Mouse (Mus musculus) liver, embryonic 13.5 days (tissue): Measurements from ENCODE around the gene Degs1. TPM values are rescaled to one million over a fixed set of nuclear protein-coding genes. Genes with fewer than 3 reads are reported as not detected.

Experiments
- ATAC-seq: fragments of 200-750 bp; cut with Nextera tagmentation; 2 replicates; pipeline ENCODE4 v1.8.0; 2017; ENCODE audit warnings: low read depth, mild to moderate bottlenecking, moderate number of reproducible peaks, moderate library complexity
- DNase-seq: peaks from one replicate; pipeline ENCODE4 v3.0.0; 2022
- H3K27ac ChIP-seq: fragments of 300-500 bp; sonication (generic); 2 replicates; pipeline ENCODE4 v1.5.1; 2015; ENCODE audit warnings: moderate library complexity, mild to moderate bottlenecking, inconsistent platforms
- H3K27me3 ChIP-seq: fragments of 300-500 bp; sonication (generic); 2 replicates; pipeline ENCODE4 v1.6.1; 2015; ENCODE audit warnings: mild to moderate bottlenecking, inconsistent platforms
- H3K36me3 ChIP-seq: fragments of 300-500 bp; sonication (generic); 2 replicates; pipeline ENCODE4 v1.6.1; 2015; ENCODE audit warnings: mild to moderate bottlenecking, inconsistent platforms
- H3K4me1 ChIP-seq: fragments of 300-500 bp; sonication (generic); replicated peaks from 2 replicates; pipeline ENCODE4 v1.6.1; 2015; ENCODE audit warnings: inconsistent platforms
- H3K4me2 ChIP-seq: fragments of 300-500 bp; sonication (generic); 2 replicates; pipeline ENCODE4 v1.6.1; 2015; ENCODE audit warnings: inconsistent platforms, mild to moderate bottlenecking, moderate library complexity
- H3K4me3 ChIP-seq: fragments of 300-500 bp; sonication (generic); replicated peaks from 2 replicates; pipeline ENCODE4 v1.5.1; 2015; ENCODE audit warnings: mild to moderate bottlenecking, inconsistent platforms
- H3K9ac ChIP-seq: fragments of 300-500 bp; sonication (generic); 2 replicates; pipeline ENCODE4 v1.6.1; 2015; ENCODE audit warnings: mild to moderate bottlenecking, inconsistent platforms
- H3K9me3 ChIP-seq: fragments of 300-500 bp; sonication (generic); replicated peaks from 2 replicates; pipeline ENCODE4 v1.6.1; 2016; ENCODE audit warnings: inconsistent platforms
- WGBS: fragments of 180-500 bp; shearing (Covaris S2); methylation state at CpG from one replicate; pipeline ENCODE4 v1.1.7; 2015; ENCODE audit not compliant: insufficient replicate concordance; 5-methylcytosine and 5-hydroxymethylcytosine counted together
- polyA plus RNA-seq: library from polyadenylated mRNA; unstranded; fragments of >200 nt; fragmentation: Nextera tagmentation; extraction: Ambion mirVana; gene quantifications from 2 replicates; pipeline ENCODE4 v1.2.1, GENCODE M21; 2015

The Degs1 gene
- 87.5 and 102 TPM in 2 replicates for polyA plus RNA-seq

DNA sequence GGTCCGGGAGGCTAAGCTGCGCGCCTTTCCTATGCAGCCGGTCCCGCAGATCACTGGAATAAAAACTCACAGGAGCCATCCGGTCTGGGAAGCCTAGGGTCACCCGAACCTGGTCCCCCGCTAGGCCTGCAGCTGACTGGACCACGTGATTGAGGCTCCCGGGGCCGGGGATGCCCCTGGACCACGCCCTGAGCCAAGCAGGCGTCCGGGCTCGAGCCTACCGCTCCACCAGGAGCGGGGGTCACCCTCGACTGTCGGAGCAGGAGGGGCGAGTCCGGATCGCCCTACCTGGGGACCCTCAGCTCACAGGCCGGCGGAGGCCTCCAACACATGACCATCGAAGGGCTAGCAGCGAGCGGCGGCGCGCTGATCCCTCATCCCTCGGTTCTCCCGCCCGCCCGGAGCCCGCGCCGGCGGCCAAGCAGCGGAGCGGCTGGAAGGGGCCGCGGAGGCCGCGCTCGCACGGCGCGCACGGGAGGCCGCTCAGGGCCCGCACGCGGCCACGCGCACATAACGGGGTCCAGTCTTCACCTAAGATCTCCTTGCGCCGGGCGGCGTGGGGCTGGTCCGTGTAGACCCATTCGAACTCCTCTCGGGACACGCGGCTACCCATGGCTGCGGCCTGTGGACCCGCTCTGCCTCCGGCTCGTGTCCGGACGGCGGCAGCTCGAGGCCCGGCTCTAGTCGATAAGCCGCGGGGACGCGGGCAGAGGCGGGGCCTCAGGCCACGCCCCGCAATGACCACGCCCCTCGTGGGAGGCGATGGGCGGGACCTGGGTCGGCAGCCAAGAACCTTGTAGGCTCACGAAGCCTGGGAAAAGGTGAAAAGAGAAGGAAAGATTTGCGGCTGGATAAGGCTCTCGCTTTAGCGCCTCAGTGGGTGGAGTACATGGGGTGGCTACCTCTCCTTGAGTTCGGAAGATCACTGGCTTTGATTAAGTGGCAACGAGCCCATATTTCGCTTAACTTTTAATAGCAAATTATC is at the start of gene Degs1:
TSS of gene Degs1 (minus strand) at position 714 of the 985 bp plus-strand sequence.
- peak within 1 kb of the TSS; percentile 94 for H3K4me2 ChIP-seq
- ATAC-seq (peak; percentile 87), DNase-seq (peak; percentile 95)
- peak within 1 kb of the TSS; percentile 73 for H3K4me3 ChIP-seq
- WGBS = under 1% methylated on average over 92 of the region's 94 CpGs
- H3K9ac ChIP-seq = peak within 1 kb of the TSS; percentile 86
- no peaks in the 10 kb centered on the region for H3K9me3 ChIP-seq
- H3K27ac ChIP-seq = peak within 1 kb of the TSS; percentile 90
- H3K4me1 ChIP-seq = peaks cover 40% of the 10 kb centered on the region
- no peaks in the 10 kb centered on the region for H3K27me3 ChIP-seq
- H3K36me3 ChIP-seq = peaks cover 25% of the 10 kb centered on the region

DNA sequence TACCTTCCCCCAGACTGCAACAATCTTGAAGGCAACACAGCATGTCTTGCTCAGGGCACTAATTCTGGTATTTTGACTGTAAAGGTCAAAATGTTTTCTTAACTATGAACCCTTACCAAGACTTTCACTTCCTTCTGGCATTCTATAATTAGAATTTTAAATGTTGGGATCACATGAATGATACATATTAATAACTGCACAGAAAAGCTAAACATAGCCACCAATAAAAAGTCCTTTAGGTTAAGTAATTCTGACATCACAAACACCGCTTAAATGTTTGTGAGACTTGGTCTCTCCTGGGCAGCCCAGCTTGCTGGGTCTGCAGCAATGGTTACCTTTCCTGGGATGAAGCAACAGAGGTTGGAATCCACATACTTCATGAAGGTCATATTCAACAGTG is 43.3 kb upstream of the Degs1 start:
- Histone ChIP-seq H3K27ac (no peak overlapping the region), H3K27me3 (no peaks in the 10 kb centered on the region), H3K9me3 (no peaks in the 10 kb centered on the region), H3K4me2 (no peak overlapping the region), H3K4me1 (no peaks in the 10 kb centered on the region), H3K9ac (no peak overlapping the region), H3K4me3 (no peak overlapping the region), H3K36me3 (peaks cover 82% of the 10 kb centered on the region)
- ATAC-seq = no peak
- 93% methylated on average over 1 of the region's 1 CpGs for WGBS
- DNase-seq = no peak

DNA sequence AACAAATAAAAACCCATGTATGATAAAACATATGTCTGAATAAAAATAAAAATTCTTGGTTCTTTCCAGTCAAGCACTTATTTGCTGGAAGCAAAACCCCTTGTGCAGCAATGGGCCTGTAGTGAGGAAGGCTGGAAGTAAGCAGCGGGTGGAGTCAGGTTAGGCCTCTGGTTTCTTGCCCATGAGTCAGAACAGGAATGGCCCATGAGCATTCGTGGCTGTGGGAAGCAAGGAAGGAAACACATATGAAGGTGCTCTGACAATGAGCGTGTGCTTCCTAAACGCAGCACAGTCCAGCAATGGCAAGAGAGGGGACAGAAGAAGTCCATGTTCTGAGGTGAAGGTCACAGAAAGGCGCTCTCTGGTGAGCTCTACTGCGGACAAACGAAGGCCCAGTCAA is 41.9 kb upstream of the Degs1 start:
- Histone ChIP-seq H3K27ac (no peak overlapping the region), H3K4me2 (no peak overlapping the region), H3K36me3 (peaks cover 84% of the 10 kb centered on the region), H3K4me1 (no peaks in the 10 kb centered on the region), H3K4me3 (no peak overlapping the region), H3K9me3 (no peaks in the 10 kb centered on the region), H3K9ac (no peak overlapping the region), H3K27me3 (no peaks in the 10 kb centered on the region)
- no peak for ATAC-seq
- 87% methylated on average over 7 of the region's 7 CpGs for WGBS
- no peak for DNase-seq

DNA sequence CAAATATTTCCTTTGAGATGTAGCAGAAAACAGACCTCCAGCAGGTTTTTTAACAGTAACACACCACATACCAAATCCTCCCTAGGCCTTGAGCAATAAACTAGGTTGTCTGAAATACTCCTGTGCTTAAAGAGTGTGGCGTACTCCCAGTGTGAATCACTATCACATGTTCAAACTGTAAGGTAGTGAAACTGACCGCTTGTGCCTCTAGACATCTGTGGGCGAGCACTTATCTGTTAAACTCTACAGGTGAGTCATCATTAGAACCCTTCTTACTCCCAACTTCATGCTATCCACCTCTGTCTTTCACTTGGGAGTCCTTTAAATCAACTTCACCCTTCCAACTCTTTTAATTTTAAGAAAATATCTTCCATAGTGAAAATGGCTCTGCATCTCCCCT is 40.5 kb upstream of the Degs1 start:
- H3K9ac ChIP-seq = no peak overlapping the region
- no peak overlapping the region for H3K4me2 ChIP-seq
- 89% methylated on average over 3 of the region's 3 CpGs for WGBS
- H3K4me1 ChIP-seq = no peaks in the 10 kb centered on the region
- H3K9me3 ChIP-seq = no peaks in the 10 kb centered on the region
- peaks cover 88% of the 10 kb centered on the region for H3K36me3 ChIP-seq
- DNase-seq = no peak
- ATAC-seq = no peak
- H3K4me3 ChIP-seq = no peak overlapping the region
- no peaks in the 10 kb centered on the region for H3K27me3 ChIP-seq
- no peak overlapping the region for H3K27ac ChIP-seq

DNA sequence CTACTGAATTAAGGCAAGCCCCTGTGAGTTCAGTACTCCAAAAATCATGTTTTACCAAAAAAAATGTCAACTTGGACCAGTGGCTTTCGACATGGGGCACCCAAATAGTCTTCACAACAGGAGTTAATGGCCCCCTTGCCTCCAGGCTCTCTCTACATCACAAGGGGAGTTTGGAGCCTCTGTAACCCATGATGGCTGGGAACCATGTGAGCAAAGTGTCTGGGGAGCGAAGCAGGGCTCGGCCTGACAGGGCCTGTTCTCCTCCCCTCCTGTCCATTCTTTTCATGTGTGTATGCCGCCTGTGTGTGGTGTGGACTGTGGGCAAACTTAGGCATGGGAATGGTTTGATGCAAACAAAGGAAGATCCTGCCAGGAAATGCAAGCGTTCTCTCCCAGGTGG is 31.6 kb upstream of the Degs1 start:
- no peak overlapping the region for H3K4me3 ChIP-seq
- no peaks in the 10 kb centered on the region for H3K4me1 ChIP-seq
- no peak overlapping the region for H3K4me2 ChIP-seq
- no peak overlapping the region for H3K27ac ChIP-seq
- H3K9ac ChIP-seq = no peak overlapping the region
- no peaks in the 10 kb centered on the region for H3K27me3 ChIP-seq
- ATAC-seq (no peak), DNase-seq (no peak)
- H3K36me3 ChIP-seq = peaks cover 66% of the 10 kb centered on the region
- no peaks in the 10 kb centered on the region; the same call in 1 of the 2 replicates for H3K9me3 ChIP-seq
- 86% methylated on average over 5 of the region's 5 CpGs for WGBS

DNA sequence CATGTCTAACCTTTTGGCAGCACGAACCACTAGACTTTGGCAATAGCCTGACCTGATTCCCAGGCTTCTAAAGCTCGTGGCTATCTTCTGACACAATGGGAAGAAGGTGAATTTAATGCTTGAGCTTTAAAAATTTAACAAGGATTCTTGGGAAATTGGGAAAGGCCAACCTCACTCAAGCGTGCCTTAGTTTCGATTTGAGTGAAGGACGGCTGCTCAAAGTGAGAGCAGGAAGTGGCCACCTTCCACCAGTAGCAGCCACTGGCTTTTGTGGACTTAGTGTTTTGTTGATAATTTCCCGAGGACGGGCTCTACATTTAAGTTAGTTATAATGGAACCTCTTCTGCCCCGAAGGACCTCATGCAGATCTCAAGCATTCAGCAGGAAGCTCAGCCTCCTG is 30.6 kb upstream of the Degs1 start:
- H3K9ac ChIP-seq = no peak overlapping the region
- 85% methylated on average over 8 of the region's 8 CpGs for WGBS
- ATAC-seq = no peak
- H3K4me2 ChIP-seq = no peak overlapping the region
- H3K9me3 ChIP-seq = no peaks in the 10 kb centered on the region; the same call in 1 of the 2 replicates
- no peak overlapping the region for H3K4me3 ChIP-seq
- peaks cover 56% of the 10 kb centered on the region for H3K36me3 ChIP-seq
- H3K27me3 ChIP-seq = no peaks in the 10 kb centered on the region
- no peak for DNase-seq
- no peak overlapping the region for H3K27ac ChIP-seq
- H3K4me1 ChIP-seq = no peaks in the 10 kb centered on the region

DNA sequence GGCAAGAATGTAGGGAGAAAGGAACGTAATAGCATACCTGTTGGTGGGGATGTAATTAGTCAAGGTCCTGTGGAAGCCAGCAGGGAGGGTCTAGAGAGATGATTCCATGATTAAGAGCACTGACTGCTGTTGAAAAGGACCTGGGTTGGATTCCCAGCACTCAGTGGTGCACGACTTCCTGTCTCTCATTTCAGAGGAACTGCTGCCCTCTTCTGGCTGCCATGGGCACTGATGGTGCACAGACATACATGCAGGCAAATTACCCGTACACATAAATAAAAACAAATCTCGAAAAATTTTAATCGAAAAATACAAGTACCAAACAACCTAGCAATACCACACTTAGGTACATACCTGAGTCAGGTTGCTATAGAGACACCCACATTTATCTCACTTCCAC is 28.8 kb upstream of the Degs1 start:
- DNase-seq (no peak), ATAC-seq (no peak)
- Histone ChIP-seq H3K9ac (no peak overlapping the region), H3K4me1 (no peaks in the 10 kb centered on the region), H3K27ac (no peak overlapping the region), H3K36me3 (peaks cover 38% of the 10 kb centered on the region), H3K27me3 (no peaks in the 10 kb centered on the region), H3K4me2 (no peak overlapping the region), H3K9me3 (no peaks in the 10 kb centered on the region; the same call in 1 of the 2 replicates), H3K4me3 (no peak overlapping the region)
- 89% methylated on average over 5 of the region's 5 CpGs for WGBS

DNA sequence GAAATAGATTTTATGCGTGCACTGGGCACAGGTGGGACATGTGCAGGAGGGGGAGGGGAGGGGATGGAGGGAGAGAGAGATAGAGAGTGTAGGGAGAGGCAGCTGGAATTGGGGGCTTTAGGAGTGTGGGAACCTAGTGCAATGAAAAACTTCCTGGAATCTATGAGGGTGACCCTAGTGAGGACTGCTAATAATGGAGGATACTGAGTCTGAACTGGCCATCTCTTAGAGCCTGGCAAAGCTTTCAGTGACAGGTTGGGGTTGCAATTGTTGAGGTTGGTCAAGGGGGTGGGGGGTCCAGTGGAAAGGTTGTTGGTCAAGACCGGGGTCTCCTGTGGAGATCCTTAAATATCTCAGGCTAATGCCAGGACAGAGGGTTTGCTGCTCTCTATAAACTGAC is 27.7 kb upstream of the Degs1 start:
- DNase-seq (no peak), ATAC-seq (no peak)
- Histone ChIP-seq H3K4me2 (no peak overlapping the region), H3K4me3 (no peak overlapping the region), H3K9ac (no peak overlapping the region), H3K27me3 (no peaks in the 10 kb centered on the region), H3K9me3 (no peaks in the 10 kb centered on the region; the same call in 1 of the 2 replicates), H3K27ac (no peak overlapping the region), H3K36me3 (peaks cover 29% of the 10 kb centered on the region), H3K4me1 (no peaks in the 10 kb centered on the region)
- WGBS = 78% methylated on average over 2 of the region's 2 CpGs

DNA sequence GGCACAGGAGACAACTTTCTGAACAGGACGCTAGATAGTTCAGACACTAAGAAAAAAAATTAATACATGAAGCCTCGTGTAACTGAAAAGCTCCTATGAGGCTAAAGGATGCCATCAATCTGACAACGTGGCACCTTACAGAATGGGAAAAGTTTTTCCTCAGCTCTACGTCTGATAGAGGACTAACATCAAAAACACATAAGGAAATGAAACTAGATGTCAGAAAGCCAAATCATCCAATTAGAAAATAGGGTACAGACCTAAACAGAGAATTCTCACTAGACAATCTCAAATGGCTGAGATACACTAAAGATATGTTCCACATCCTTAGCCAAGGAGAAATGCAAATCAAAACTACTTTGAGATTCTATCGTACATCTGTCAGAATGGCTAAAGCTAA is 26.8 kb upstream of the Degs1 start:
- H3K9me3 ChIP-seq = no peaks in the 10 kb centered on the region; the same call in 1 of the 2 replicates
- WGBS = 51% methylated on average over 5 of the region's 5 CpGs
- H3K27me3 ChIP-seq = no peaks in the 10 kb centered on the region

DNA sequence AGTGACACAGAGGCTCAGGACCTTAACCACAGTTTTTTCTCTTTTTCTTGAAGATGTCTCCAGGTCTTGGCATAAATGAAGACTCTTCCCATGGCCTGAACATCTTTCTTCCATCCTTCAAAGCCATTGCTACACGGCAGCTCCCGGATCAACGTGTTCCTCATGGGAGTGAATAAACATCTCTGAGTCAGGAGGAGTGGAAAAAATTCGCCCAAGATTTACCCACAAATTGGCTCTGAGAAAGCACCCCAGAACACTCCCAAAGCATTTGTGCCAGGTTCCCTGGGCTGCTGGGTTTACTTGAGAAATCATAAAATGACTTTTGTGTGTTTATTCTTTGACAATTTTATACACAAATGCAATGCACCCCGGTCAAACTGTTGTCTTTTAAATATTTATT is 20.3 kb upstream of the Degs1 start:
- no peak overlapping the region for H3K4me2 ChIP-seq
- ATAC-seq = no peak
- WGBS = 68% methylated on average over 5 of the region's 5 CpGs

More for the DNA sequence above, 26.8 kb upstream of the Degs1 start:
- Histone ChIP-seq H3K4me3 (no peak overlapping the region), H3K36me3 (peaks cover 20% of the 10 kb centered on the region), H3K27ac (no peak overlapping the region), H3K4me2 (no peak overlapping the region), H3K4me1 (no peaks in the 10 kb centered on the region), H3K9ac (no peak overlapping the region)
- no peak for ATAC-seq
- DNase-seq = no peak

DNA sequence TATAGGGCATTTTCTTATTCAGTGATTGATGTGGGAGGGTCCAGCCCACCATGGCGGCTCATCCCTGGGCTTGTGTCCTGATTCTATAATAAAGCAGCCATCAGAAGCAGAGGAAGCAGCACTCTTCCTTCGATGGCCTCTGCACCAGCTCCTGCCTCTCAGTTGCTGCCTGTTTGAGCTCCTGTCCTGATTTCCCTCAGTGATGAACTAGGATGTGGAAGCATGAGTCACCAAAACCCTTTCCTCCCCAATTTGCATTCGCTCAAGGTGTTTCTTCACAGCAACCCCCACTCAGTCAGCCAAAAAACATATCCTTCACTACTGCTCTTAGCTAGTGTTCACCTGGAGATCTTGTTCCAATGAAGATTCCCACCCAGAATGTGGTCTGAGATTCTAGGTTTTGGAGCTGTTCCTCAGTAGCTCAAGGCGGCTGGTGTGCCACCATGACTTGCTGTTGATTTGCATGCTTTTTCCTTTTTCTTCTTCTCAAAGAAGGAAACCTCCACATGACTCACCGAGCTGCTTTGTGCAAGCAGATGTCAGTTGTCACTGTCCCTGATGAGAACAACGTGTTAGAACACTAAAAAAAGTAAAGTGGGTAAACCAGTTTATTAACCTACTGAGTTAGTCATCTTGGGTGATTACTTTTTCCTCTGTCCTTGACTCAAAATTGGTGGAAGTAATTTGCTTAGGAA is 19.7 kb upstream of the Degs1 start:
- no peak for DNase-seq
- 36% methylated on average over 6 of the region's 6 CpGs for WGBS

More for the DNA sequence above, 20.3 kb upstream of the Degs1 start:
- Histone ChIP-seq H3K36me3 (no peaks in the 10 kb centered on the region), H3K4me3 (no peak overlapping the region), H3K27ac (no peak overlapping the region), H3K9me3 (no peaks in the 10 kb centered on the region), H3K4me1 (no peaks in the 10 kb centered on the region), H3K27me3 (no peaks in the 10 kb centered on the region), H3K9ac (no peak overlapping the region)
- no peak for DNase-seq

More for the DNA sequence above, 19.7 kb upstream of the Degs1 start:
- Histone ChIP-seq H3K4me2 (no peak overlapping the region), H3K4me3 (no peak overlapping the region), H3K4me1 (no peaks in the 10 kb centered on the region), H3K27ac (no peak overlapping the region), H3K36me3 (no peaks in the 10 kb centered on the region), H3K9me3 (no peaks in the 10 kb centered on the region), H3K9ac (no peak overlapping the region), H3K27me3 (no peaks in the 10 kb centered on the region)
- no peak for ATAC-seq
